Mouse (Mus musculus) adrenal gland, postnatal 4 days (tissue): Measurements from ENCODE around the gene Foxn4. TPM values are rescaled to one million over a fixed set of nuclear protein-coding genes. Genes with fewer than 3 reads are reported as not detected.

Experiments
- DNase-seq, 2 experiments: peaks; one replicate each; pipeline ENCODE4 v3.0.0; 2021 to 2022; ENCODE audit warnings: low spot score in 2 of 2, mixed read lengths in 2 of 2
- total RNA-seq, 2 experiments: library from RNA; stranded (reverse); gene quantifications; 2 replicates each; pipeline ENCODE4 v1.2.3; 2021

The Foxn4 gene
- total RNA-seq, 2 experiments from 2014 or later: not detected

GRCm38 (mm10) chr5:114282346-114282745 is 8.7 kb upstream of the Foxn4 start:
- no peak for DNase-seq

- no peak for DNase-seq
Measured at GRCm38 (mm10) chr5:114279382-114280143, 6.0 kb upstream of the Foxn4 start.

- no peak for DNase-seq
Measured at GRCm38 (mm10) chr5:114275991-114276390, 2.4 kb upstream of the Foxn4 start.

- DNase-seq: no peak
Measured at GRCm38 (mm10) chr5:114275339-114275738, 1.7 kb upstream of the Foxn4 start.

- DNase-seq: no peak
Measured at GRCm38 (mm10) chr5:114269984-114270383, 3.6 kb downstream of the Foxn4 start.

- no peak for DNase-seq
Measured at GRCm38 (mm10) chr5:114269499-114269898, 4.1 kb downstream of the Foxn4 start.

GRCm38 (mm10) chr5:114268646-114269045 is 5.0 kb downstream of the Foxn4 start:
- no peak for DNase-seq

- no peak for DNase-seq
Measured at GRCm38 (mm10) chr5:114264791-114265190, 8.8 kb downstream of the Foxn4 start.

- DNase-seq: no peak
Measured at GRCm38 (mm10) chr5:114264030-114264459, 9.6 kb downstream of the Foxn4 start.

- DNase-seq: no peak
Measured at GRCm38 (mm10) chr5:114261494-114261893, 12.1 kb downstream of the Foxn4 start.

- DNase-seq: no peak
Measured at GRCm38 (mm10) chr5:114259495-114259894, 14.1 kb downstream of the Foxn4 start.

GRCm38 (mm10) chr5:114248174-114248589 is 25.4 kb downstream of the Foxn4 start:
- DNase-seq: peak; percentile 24 to 49

GRCm38 (mm10) chr5:114246465-114246864 is 27.1 kb downstream of the Foxn4 start:
- DNase-seq: no peak

GRCm38 (mm10) chr5:114239737-114240136 is 33.9 kb downstream of the Foxn4 start:
- DNase-seq: no peak

- no peak for DNase-seq
Measured at GRCm38 (mm10) chr5:114238924-114239323, 34.7 kb downstream of the Foxn4 start.

- no peak for DNase-seq
Measured at GRCm38 (mm10) chr5:114228901-114229300, 44.7 kb downstream of the Foxn4 start.

GRCm38 (mm10) chr5:114226051-114226450 is 47.6 kb downstream of the Foxn4 start:
- no peak for DNase-seq

- DNase-seq: no peak
Measured at GRCm38 (mm10) chr5:114218771-114219170, 54.8 kb downstream of the Foxn4 start.

- no peak for DNase-seq
Measured at GRCm38 (mm10) chr5:114213183-114213582, 60.4 kb downstream of the Foxn4 start.

GRCm38 (mm10) chr5:114206158-114206557 is 67.4 kb downstream of the Foxn4 start:
- DNase-seq: no peak
